Mouse (Mus musculus) retina, embryonic 14.5 days (tissue): ENCODE data around the gene Elobl.
A peak's percentile ranks its signal among the peaks of the same experiment; 100 is the strongest.

Source experiments
- DNase-seq: peaks from one replicate; pipeline ENCODE4 v3.0.0-alpha.2; 2015; ENCODE audit warnings: low spot score

Elobl gene

DNA sequence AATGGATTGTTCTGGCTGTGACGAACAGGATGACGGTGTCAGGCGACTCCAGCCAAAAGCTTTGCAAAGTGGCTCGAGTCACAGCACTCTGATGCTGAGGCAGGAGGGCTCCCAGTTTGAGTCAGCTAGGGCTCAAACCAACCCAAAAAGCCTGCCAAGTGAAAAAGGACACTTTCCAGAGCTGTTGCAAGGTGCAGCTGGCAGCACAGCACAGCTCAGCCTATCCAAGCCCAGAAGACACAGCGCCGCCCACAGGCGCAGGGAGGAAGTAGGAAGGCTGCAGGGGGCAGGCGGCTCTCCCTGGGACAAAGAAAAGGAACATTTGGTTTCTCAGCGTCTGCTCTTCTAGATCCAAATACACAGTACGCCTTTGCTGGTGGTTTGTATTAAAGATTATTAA lies 19.9 kb upstream of the Elobl start:
- DNase-seq = no peak

DNA sequence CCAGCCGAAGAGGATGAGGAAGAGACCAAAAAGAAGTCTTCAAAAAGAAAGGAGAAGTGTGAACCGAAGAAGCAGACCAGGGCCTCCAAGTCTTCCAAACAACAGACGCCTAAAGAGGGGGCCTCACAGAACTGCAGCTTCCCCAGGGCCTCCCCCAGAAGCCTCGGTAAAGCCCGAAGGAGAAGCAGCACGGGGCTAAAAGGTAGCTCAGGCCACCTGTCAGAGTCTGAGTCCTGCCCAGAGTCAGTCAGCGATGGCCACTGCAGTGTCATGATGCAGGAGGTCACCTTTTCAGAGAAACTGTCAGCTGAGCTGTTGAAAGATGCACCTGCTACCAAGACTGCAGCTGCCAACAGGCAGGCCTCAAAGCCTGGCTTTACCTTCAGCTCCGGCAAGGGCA lies 14.6 kb upstream of the Elobl start:
- DNase-seq = no peak

DNA sequence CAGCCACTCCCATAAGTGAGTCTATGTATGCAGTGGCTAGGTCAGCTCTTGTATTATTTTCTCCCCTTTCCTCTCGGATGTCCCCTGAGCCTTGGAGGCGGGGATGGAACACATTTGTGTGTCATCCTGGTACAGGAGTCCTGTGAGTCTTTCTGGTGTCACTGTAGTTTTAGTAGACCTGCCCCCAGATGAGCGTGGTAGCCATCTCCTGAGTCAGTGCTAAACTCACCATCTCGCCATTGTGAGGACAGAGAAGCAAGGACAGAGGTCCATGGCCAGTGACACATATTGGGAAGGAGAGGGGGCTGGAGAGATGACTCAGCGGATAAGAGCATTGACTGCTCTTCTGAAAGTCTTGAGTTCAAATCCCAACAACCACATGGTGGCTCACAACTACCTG lies 10.5 kb upstream of the Elobl start:
- DNase-seq = no peak

DNA sequence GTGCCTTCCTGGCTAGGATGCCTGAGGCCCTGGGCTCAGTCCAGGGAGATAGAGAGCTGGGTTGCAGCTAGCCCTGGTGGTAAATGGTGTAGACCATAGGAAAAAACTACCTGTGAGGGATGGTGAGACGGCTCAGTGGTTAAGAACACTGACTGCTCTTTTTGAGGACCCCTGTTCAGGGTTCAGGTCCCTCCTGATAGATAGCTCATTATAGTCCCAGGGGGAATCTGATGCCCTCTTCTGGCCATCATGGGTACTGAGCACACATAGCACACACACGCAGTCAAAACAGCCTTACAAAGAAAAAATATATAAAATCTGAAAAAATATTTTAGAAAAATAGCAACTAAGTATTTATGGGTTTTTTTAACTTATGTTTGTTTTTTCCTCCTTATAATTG lies 9.6 kb upstream of the Elobl start:
- peak; percentile 26 for DNase-seq

DNA sequence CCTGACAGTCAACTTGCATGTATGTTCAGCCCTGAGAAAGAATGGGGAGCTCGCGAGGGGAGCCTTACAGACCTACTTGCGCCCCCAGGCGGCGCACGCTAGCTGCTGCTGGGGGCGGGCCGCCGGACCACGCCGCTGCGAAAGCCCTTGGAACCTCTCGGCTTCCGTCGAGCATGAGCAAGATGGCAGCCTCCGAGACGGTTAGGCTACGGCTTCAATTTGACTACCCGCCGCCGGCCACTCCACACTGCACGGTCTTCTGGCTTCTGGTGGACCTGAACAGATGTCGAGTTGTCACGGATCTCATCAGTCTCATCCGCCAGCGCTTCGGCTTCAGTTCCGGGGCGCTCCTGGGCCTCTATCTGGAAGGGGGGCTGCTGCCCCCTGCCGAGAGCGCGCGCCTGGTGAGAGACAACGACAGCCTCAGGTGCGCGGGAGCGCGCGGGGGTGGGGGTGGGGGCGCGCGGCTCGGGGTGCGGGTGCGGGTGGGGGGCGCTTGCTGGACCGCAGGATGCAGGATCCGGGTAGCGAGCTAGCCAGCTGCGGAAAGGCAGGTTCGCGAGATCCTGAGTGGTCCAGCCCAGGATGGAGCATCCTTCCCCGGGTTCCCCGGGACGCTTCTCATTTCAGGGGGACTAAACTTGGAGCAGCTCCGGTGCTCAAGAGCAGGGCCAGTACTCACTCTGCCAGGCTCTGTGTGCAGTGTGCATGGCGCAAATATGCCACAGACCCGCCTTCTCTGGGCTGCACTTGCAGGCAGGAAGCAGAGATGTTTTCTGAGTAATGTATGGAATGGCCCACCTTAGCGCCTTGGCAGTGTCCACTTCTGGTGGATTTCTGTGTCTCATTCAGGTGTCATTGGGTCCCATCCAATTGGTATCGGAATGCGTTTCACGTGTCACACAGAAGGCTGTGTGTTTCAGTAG lies 7.3 kb upstream of the Elobl start:
- DNase-seq = peak; percentile 93

DNA sequence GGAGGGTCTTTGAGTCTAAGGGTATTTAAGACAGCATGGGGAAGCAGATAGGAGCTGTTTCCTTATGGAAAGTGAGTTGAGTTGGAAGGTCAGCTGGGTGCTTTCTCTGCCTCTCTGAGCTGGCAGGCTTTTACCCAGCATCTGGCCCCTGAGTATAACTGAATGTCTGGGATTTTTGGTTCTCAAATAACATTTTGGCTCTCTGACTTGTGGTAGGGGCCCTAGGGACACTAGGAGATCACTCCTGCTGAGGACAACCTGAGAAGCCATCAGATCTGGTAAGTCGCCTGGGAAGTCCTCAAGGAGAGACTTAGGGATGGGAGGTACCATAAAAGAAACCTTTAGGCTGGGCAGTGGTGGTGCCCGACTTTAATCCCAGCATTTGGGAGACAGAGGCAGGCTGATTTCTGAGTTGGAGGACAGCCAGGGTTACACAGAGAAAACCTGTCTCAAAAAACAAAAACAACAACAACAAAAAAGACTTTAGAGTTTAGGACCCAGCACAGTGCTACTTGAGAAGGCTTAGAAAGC lies 3.5 kb upstream of the Elobl start, which contains the start of gene Coil:
TSS of gene Coil (plus strand) at position 51 of the 531 bp plus-strand sequence.
- DNase-seq = no peak

DNA sequence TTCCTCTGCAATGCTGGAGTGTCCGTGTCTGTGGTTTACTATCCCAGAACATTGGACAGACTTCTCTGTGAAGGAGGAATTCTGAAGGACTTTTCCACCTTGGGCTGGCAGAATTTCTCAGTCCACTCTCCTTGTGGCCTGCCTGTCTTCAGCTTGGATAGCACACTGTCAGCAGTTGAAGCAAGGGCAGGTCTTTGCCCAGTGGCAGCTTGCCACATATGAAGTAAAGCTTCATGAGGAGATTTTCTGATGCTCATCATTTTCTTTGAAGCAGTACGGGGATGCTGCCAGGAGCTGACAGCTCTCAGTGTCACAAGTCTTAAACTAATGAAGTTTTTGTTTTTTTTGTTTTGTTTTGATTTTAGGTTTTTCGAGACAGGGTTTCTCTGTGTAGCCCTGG lies 7.9 kb downstream of the Elobl start:
- DNase-seq = no peak

DNA sequence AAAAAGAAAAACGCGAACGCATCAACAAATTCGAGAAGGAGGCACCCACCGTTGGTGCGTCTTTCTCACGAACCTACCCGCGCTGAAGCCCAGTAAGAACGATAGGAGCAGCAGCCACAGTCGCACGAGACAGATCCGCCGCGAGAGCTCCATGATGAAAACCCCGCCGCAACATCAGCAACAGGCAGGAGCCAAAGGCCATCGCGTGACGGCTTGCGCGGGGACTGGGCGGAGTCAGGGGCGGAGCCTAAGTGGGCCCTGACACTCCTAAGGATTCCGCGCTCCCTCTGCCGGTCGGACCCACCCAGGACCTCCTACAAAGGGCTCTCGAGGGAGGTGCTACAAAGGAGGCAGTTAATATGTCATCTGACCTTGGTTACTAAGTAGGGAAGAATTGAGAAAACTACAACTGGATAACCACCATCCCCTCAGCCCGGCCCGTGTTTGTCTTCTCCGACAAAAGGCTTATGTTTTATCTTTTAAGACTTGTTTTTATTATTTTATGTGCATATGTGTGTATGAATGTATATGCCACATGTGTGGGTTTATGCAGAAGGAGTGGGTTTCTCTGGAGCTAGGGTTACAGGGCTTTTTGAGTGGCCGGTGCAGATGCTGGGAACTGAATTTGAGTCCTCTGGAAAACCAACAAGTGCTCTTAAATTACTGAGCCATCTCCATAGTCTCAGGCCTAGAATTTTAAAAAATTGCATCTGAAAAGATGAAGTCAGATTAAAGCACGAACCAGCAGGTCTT lies 11.3 kb downstream of the Elobl start, which contains the start of gene Scpep1:
TSS of gene Scpep1 (minus strand) at position 249 of the 753 bp plus-strand sequence.
- peak; percentile 99 for DNase-seq

DNA sequence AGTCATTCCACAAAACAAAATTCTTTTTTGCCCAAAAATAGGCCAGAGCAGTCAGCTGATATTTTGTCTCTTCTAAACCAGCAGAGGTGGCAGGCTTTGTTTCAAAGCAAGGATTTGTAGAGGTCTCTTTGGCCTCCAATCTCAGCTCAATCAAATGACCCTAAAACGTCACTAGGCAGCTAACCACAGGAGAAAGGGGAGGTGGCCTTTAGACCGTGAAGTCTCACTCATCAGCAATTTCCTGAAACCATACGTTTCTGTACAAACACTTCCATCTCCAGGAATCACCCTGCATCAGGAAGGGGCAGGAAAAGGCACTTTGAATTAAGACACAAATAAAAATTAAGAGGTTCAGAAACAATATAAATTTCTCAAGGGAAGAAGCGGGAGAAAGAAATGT lies 11.9 kb downstream of the Elobl start:
- peak; percentile 67 for DNase-seq

DNA sequence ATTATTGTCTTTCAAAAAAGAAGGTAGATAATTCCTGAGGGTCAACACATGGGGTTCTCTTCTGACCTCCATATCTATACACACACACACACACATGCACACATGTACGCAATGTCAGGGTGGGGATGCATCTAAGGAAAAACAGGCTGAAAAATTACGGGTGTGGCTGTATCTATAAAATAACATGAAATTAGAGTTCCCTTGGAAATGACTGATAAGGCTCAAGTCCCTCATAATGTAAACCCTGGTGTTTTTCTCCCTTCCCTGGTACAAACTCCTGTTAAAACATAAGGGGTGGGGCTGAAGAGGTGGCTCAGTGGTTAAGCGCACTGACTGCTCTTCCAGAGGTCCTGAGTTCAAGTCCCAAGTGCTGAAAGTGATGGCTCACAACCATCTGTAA lies 13.1 kb downstream of the Elobl start:
- no peak for DNase-seq

DNA sequence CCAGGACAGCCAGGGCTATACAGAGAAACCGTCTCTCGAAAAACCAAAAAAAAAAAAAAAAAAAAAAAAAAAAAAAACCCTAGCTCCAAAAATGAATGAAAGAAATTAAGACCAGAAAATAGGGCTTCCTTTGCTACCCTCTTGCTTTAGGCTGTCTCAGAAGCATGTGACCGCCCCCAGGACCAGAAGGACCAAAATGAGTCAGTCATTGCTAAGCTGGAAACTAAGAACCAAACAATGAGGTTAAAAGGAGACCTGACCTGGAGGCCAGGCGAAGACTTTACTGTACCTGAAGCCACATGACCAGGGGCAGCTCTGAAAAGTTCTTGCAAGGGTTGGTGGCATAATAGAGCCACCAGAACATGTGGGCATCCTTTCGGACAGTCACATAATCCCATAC lies 14.6 kb downstream of the Elobl start:
- no peak for DNase-seq

DNA sequence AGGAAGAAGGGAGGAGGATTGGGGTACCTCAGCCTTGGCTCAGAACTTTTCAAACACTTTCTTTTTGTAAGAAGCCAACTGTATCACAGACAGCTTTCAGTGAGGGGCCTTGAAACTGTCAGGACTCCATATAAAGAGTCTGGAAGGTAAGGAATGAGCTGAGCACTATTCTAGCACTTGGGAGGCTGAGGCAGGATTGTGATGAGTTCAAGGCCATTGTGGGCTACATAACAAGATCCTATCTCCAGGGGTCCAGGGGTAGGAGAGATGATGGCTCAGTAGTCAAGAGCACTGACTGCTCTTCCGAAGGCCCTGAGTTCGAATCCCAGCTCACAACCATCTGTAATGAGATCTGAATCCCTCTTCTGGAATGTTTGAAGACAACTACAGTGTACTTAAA lies 15.2 kb downstream of the Elobl start:
- no peak for DNase-seq

DNA sequence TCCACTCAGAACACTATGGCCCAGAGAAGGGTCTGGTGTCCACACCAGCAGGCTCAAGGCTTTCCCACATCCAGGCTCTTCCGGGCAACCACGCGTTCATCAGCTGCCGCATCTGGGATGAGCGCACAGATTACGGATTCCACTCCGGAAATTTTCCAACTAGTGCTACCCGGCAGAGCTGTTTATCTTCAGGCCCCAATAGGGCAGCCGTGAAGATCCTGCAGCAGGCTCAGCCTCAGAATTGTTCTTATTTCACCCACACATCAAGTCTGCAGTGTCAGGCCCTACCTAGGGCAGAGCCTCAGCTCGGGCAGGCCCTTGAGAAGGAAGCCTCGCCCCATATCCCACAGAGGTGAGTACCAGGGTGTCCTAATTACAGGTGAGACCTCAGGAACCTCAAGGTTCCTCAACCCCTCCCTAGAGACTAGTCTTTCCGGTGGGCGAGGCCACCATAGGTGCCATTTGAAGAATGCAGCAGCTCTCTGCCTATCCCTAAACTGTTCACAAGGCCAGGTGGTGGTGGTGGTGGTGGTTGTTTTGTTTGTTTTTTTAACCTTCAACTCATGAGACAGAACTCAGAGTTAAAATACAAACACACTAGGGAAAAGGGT lies 16.0 kb downstream of the Elobl start:
- DNase-seq = no peak

DNA sequence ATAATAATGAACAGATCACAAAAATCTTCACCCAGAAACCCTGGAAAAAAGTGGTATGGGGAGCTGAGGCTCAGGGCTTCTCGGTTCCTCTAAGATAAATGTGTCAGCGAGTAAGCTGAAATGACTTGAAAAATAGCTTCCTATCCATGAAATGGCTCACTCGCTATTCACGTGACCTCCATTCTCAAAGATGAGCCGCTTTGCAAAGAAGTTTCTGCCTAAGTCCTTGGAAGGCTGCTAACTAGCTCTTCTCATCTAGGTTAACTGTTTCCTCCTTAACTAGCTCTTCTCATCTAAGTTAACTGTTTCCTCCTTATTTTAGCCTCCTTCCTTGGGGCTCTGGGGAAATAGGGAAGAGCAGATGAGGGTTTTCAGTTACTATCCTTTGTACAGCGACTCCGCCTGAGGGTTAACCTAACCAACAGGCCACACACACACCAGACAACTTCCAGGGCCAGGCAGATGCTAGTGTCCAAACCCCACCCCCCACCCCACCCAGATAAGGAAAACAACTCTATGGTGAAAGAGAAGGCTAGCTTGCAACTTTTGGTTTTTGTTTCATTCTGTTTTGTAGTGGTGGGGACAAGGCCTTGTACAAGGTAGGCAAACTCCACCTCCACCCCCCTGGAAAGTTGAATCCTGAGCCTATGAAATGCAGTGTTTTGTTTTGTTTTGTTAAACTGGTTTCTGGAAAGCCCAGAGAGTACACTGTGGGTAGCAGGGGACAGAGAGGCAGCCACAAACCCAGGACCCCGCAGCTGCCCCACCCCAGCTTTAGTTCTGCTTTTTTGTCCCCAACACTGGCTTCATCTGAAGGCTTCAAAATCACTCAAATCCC lies 16.7 kb downstream of the Elobl start:
- no peak for DNase-seq

DNA sequence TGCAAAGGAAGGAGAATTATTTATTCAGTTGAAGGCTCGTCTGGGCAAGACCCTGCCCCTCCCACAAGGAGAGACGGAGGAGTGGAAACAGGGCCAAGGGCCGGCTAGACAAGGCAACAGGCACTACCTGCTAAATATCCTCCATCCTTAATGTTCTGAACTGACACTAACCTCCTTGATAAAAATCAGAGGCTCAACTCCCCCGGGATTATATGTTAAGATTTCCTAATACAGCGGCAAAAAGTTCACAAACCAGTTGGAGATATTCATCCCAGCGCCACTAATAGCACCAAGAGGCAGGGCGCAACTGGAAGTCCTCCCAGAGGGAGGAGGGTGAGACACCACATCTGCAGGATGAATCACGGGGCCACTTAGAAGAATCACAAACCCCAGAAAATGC lies 17.8 kb downstream of the Elobl start:
- DNase-seq = no peak

DNA sequence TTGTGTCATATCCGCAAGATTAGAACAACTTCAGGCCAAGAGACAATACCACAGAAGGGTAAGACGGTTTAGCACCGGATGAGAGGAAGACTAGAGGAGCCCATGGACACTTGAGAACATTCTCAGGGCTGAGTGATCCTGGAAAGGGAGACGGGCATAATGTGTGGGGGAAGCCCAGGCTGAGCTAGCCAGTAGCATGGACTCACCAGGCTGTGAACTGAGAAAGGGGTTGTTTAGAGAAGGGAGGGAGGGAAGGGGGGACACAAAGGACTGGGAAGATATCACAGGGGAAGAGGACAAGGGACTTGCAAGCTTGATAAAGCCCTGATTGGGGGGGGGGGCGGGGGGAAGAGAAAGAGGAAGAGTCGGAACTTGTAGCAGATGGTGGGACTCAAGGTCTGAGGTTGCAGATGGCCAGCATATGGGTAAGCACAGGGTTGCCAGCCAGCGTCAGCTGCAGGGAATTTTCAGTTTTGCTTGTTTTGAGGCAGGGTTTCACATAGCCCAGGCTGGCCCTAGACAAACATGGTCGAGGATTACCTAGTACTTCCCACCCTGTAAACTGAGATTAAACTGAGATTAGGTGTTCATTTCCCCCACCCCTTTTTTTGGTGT lies 20.7 kb downstream of the Elobl start:
- no peak for DNase-seq

DNA sequence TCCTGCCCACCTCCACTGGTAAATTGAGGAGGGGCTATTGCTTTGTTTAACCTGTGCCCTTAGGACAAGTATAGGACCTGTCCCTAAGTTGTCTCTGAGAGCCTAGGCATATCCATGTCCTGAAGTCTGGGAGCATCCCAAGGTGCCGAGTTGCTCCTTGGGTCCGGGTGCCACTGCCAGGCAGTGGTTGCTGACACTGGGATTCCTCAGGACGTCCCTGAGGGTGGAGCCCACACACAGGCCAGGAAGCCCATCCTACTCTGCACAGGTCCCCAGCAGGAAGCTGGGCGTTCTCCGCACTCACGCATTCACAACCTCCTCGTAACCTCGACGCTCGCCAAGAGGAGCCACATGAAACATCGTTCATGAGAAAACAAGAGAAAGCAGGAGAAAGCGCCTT lies 25.2 kb downstream of the Elobl start:
- no peak for DNase-seq

DNA sequence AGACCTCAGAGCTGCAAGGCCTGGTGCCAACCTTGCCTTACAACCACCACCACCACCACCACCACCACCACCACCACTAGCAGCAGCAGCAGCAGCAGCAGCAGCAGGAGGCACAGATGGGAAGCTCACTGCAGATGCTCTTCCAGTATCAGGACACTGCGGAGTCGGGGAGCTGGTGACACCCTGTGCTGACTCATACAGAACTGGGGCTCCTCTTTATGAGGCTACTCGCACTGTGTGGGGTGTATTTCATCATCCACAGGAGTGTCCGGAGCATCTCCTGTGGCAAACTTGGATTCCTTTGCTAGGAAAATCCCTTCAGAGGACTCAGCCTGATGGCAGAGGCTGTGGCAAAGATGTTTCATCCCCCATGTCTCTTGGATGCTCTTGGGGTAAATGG lies 27.1 kb downstream of the Elobl start:
- DNase-seq = no peak

DNA sequence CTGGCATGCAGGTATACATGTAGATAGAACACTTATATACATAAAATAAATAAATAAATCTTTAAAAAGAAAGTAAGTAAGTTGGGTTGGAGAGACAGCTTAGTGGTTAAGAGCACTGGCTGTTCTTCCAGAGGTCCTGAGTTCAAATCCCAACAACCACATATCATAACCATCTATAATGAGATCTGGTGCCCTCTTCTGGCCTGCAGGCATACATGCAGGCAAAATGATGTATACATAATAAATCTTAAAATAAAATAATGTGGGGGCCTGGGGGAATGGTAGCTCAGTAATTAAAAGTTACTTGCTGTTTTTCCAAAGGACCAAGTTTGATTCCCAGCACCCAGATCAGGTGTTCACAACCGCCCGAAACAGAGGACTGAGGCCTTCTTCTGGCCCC lies 28.0 kb downstream of the Elobl start:
- DNase-seq = no peak

DNA sequence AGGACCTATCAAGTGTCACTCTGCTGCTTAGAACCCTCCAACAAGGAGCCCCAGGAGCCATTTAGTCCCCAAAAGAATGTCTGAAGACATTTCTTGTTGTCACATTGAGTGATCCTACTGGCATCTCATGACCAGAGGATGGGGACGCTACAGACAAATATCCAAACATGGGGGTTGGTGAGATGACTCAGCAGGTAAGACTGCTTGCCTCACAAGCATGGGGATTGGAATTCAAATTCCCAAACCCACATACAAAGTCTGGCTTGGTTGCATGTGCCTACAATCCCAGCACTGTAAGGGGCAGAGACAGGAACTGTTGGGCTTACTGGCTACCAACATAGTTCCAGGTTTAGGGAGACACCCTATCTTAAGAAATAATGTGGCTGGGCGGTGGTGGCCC lies 28.8 kb downstream of the Elobl start:
- no peak for DNase-seq
